Mouse (Mus musculus) myocyte (in vitro differentiated cells): Measurements from ENCODE around the gene C1galt1. TPM values are rescaled to one million over a fixed set of nuclear protein-coding genes. Genes with fewer than 3 reads are reported as not detected.

Experiments used
- H3K27me3 ChIP-seq: one replicate; pipeline ENCODE4 v1.6.1; 2011; ENCODE audit not compliant: control insufficient read depth, insufficient read depth, insufficient read length
- H3K36me3 ChIP-seq: one replicate; pipeline ENCODE4 v1.6.1; 2011; ENCODE audit not compliant: control insufficient read depth, insufficient read depth
- H3K4me2 ChIP-seq: one replicate; pipeline ENCODE4 v1.6.1; 2011; ENCODE audit warnings: low read depth, control low read depth
- H3K4me3 ChIP-seq: one replicate; pipeline ENCODE4 v1.5.1; 2011; ENCODE audit warnings: mild to moderate bottlenecking, control low read depth, moderate library complexity
- H3K79me2 ChIP-seq: one replicate; pipeline ENCODE4 v1.6.1; 2011; ENCODE audit not compliant: control insufficient read depth, insufficient read depth
- H3ac ChIP-seq: one replicate; pipeline ENCODE4 v1.6.1; 2011; ENCODE audit not compliant: control insufficient read depth, insufficient read length
- CEBPB ChIP-seq: IDR thresholded peaks from 2 replicates; pipeline ENCODE4 v1.6.1; 2011; ENCODE audit warnings: mild to moderate bottlenecking, moderate library complexity; ENCODE audit not compliant: poor library complexity, insufficient read depth, severe bottlenecking
- E2F4 ChIP-seq: IDR thresholded peaks from one replicate; pipeline ENCODE4 v1.6.1; 2011; ENCODE audit warnings: mild to moderate bottlenecking, control low read depth, moderate library complexity; ENCODE audit not compliant: insufficient read depth
- MAX ChIP-seq: IDR thresholded peaks from one replicate; pipeline ENCODE4 v1.6.1; 2011; ENCODE audit warnings: low read depth, mild to moderate bottlenecking, control low read depth
- MYOD1 ChIP-seq, 3 experiments: IDR thresholded peaks; one replicate each; pipeline ENCODE4 v1.6.1; 2011; ENCODE audit warnings: control low read depth in 2 of 3, low read depth in 2 of 3, mild to moderate bottlenecking in 2 of 3, moderate library complexity in 1 of 3; ENCODE audit not compliant: insufficient read length in 2 of 3, control insufficient read depth in 1 of 3
- MYOG ChIP-seq, 3 experiments: IDR thresholded peaks; one replicate each; pipeline ENCODE4 v1.6.1; 2011; ENCODE audit warnings: control low read depth in 2 of 3, low read depth in 2 of 3, mild to moderate bottlenecking in 2 of 3; ENCODE audit not compliant: insufficient read length in 2 of 3, control insufficient read depth in 1 of 3, insufficient read depth in 1 of 3
- POLR2A ChIP-seq: IDR thresholded peaks from one replicate; pipeline ENCODE4 v1.6.1; 2011; ENCODE audit warnings: low read depth, mild to moderate bottlenecking, control low read depth, moderate library complexity; ENCODE audit not compliant: insufficient read length
- POLR2AphosphoS2 ChIP-seq: IDR thresholded peaks from one replicate; pipeline ENCODE4 v1.6.1; 2011; ENCODE audit warnings: low read depth, control low read depth; ENCODE audit not compliant: insufficient read length
- REST ChIP-seq: IDR thresholded peaks from one replicate; pipeline ENCODE4 v1.6.1; 2011; ENCODE audit warnings: mild to moderate bottlenecking, control low read depth, moderate library complexity; ENCODE audit not compliant: insufficient read depth, insufficient read length
- SRF ChIP-seq: IDR thresholded peaks from one replicate; pipeline ENCODE4 v1.6.1; 2011; ENCODE audit warnings: low read depth; ENCODE audit not compliant: control insufficient read depth, insufficient read length
- TCF12 ChIP-seq: IDR thresholded peaks from one replicate; pipeline ENCODE4 v1.6.1; 2011; ENCODE audit warnings: mild to moderate bottlenecking, control low read depth; ENCODE audit not compliant: poor library complexity, insufficient read depth, severe bottlenecking
- TCF3 ChIP-seq: IDR thresholded peaks from one replicate; pipeline ENCODE4 v1.6.1; 2011; ENCODE audit warnings: low read depth, control low read depth; ENCODE audit not compliant: insufficient read length
- USF1 ChIP-seq: IDR thresholded peaks from one replicate; pipeline ENCODE4 v1.6.1; 2011; ENCODE audit warnings: low read depth, mild to moderate bottlenecking, control low read depth, moderate library complexity
- polyA plus RNA-seq: library from polyadenylated mRNA; unstranded; fragments of >200 nt; fragmentation: generic; extraction: Trizol; gene quantifications from one replicate; pipeline ENCODE4 v1.2.1, GENCODE M21; 2012; ENCODE audit warnings: missing spikeins

The C1galt1 gene
- polyA plus RNA-seq, 1 experiment = 3.4 TPM

DNA sequence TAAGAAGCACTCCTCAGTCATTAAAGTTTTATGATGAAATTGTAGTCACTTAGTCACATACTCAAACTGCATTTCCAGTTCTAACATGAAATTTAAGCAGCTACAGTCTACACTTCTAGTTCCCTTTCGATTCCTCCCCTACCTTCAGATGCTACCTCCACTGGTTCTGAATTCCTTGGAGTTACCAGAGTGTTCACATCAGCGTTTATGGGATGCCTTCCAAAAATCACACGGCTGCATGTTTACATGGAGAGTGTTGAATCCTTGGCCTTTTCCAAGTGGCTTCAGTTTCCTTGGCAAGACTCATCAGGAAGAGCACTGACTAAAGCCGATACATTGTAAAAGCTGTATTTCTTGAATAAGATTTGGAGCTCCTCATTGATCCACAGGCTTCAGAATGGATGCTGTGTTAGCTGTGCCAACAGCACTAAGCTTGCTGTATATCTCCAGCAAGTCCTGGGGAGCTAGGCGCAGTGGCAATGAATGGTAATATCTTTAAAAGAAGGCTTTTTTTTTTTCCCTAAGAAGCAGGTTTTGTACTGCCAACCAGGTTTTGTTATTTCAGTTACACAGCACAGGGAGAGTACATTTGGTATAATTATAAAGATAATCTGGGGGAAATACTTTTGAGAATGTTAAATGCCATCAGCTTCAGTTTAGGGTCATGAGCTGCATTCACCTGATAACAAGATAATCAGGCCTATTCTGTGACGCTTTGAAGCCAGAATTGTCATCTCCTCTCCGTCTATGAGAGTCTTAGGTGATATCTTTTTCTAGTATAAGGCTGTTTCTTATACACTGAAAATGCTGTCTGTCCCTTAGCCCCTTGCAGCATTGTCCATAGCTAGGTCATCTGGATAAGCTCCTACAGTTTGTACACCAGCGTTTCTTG lies 13.0 kb downstream of the C1galt1 start:
- Histone ChIP-seq H3ac (no peak overlapping the region), H3K36me3 (no peaks in the 10 kb centered on the region), H3K79me2 (peaks cover 43% of the 10 kb centered on the region), H3K4me2 (no peak overlapping the region), H3K27me3 (no peaks in the 10 kb centered on the region), H3K4me3 (no peak overlapping the region)
- TF ChIP-seq SRF = no peak

DNA sequence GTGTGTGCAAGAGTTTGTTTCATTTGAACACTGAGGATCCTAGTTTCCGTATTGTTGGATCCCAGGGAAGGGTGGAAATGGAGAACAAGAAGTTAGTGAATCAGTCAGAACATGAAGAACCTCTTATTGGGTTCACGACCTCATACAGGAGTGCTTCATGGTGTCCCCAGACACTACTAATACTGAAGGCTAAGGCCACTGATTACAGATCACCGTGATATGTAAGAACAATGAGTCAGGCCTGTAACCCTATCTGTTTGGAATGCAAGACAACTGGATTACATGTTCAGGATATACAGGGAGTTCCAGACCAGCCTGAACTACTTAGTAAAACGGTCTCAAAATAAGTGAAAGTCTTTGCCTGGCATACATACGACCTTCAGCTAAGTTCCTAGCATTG lies 13.9 kb downstream of the C1galt1 start:
- H3K4me2 ChIP-seq = peak overlapping the region; percentile 50
- H3K79me2 ChIP-seq = peaks cover 43% of the 10 kb centered on the region
- no peaks in the 10 kb centered on the region for H3K36me3 ChIP-seq
- no peaks in the 10 kb centered on the region for H3K27me3 ChIP-seq
- no peak overlapping the region for H3K4me3 ChIP-seq
- no peak overlapping the region for H3ac ChIP-seq
- no peak for TF ChIP-seq USF1
- TF ChIP-seq CEBPB = no peak
- no peak for TF ChIP-seq MYOD1 (IDR thresholded peaks at IDR 0.05; ENCODE audit: control insufficient read depth in 1 of 3, insufficient read length in 2 of 3, low read depth in 2 of 3)
- TF ChIP-seq TCF3 = no peak
- TF ChIP-seq E2F4 = no peak
- TF ChIP-seq POLR2AphosphoS2 = no peak
- no peak for TF ChIP-seq POLR2A
- no peak for TF ChIP-seq MYOG (IDR thresholded peaks at IDR 0.05; ENCODE audit: control insufficient read depth in 1 of 3, insufficient read depth in 1 of 3, insufficient read length in 2 of 3, low read depth in 2 of 3)
- no peak for TF ChIP-seq MAX
- no peak for TF ChIP-seq SRF
- no peak for TF ChIP-seq TCF12
- no peak for TF ChIP-seq REST

DNA sequence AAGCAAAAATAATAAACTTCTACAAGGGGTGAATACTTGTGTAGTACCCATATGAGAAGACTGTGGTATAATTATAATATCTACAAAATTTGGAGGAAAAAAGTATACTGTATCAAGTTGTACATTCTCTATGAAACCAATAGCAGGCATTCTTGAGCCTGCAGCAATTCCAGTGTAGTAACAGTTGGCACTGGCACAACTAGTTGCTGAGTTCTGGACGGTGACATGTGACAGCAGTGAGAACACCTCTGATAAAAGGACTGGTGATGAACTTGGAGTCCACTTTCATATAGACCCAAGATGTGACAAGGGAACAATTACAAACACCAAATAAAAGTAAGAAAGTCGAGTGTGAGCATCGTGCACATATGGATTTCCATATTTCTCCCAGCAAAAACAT lies 14.5 kb downstream of the C1galt1 start:
- Histone ChIP-seq H3K4me3 (no peak overlapping the region), H3K27me3 (no peaks in the 10 kb centered on the region), H3K79me2 (peaks cover 40% of the 10 kb centered on the region), H3K36me3 (no peaks in the 10 kb centered on the region), H3ac (no peak overlapping the region), H3K4me2 (no peak overlapping the region)
- no peak for TF ChIP-seq SRF
- no peak for TF ChIP-seq POLR2A
- TF ChIP-seq E2F4 = no peak
- TF ChIP-seq USF1 = no peak
- TF ChIP-seq CEBPB = no peak
- no peak for TF ChIP-seq TCF12
- no peak for TF ChIP-seq POLR2AphosphoS2
- TF ChIP-seq MYOD1 (IDR thresholded peaks at IDR 0.05; ENCODE audit: control insufficient read depth in 1 of 3, insufficient read length in 2 of 3, low read depth in 2 of 3) = no peak
- no peak for TF ChIP-seq TCF3
- no peak for TF ChIP-seq REST
- TF ChIP-seq MAX = no peak
- no peak for TF ChIP-seq MYOG (IDR thresholded peaks at IDR 0.05; ENCODE audit: control insufficient read depth in 1 of 3, insufficient read depth in 1 of 3, insufficient read length in 2 of 3, low read depth in 2 of 3)

DNA sequence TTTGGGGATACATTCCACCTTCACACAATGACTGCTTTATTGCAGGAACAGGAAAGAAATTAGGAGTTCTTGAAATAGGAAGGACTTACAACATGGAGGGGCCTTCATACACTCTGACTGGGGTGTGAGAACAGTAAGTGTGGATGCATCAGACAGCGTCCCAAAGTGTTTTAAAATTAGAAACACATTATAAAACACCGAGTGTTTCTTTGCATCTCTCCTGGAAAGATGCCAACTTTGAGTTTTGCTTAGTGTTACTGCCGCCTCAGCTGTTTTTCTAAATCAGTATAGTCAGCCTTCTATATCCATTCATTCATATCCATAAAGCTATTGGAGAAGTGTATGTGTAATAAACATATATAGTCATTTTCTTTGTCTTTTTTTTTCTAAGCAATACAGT lies 16.4 kb downstream of the C1galt1 start:
- TF ChIP-seq MAX (no peak), SRF (no peak), MYOD1 (IDR thresholded peaks at IDR 0.05; ENCODE audit: control insufficient read depth in 1 of 3, insufficient read length in 2 of 3, low read depth in 2 of 3) (no peak), E2F4 (no peak), USF1 (no peak), MYOG (IDR thresholded peaks at IDR 0.05; ENCODE audit: control insufficient read depth in 1 of 3, insufficient read depth in 1 of 3, insufficient read length in 2 of 3, low read depth in 2 of 3) (no peak), TCF3 (no peak), POLR2AphosphoS2 (no peak), REST (no peak), POLR2A (no peak), TCF12 (no peak), CEBPB (no peak)
- H3K79me2 ChIP-seq = peaks cover 23% of the 10 kb centered on the region
- H3ac ChIP-seq = no peak overlapping the region
- H3K4me3 ChIP-seq = no peak overlapping the region
- H3K36me3 ChIP-seq = no peaks in the 10 kb centered on the region
- H3K27me3 ChIP-seq = no peaks in the 10 kb centered on the region
- no peak overlapping the region for H3K4me2 ChIP-seq
